In genomic region chr15:78840241-78840640, GRCm38 (mm10) we compare ENCODE assay signal across 10 mouse cellular contexts. TPM values are rescaled to one million over a fixed set of nuclear protein-coding genes. Genes with fewer than 3 reads are reported as not detected.
DNase-seq lines count a peak whose midpoint lies in the region; ATAC-seq and TF ChIP-seq lines count a peak whose summit lies in the region.
"Had no signal": no experiment of that assay in that cellular context is flagged by ENCODE, and none has a peak within 500 bp of the region (broad histone marks: within the 10 kb centered on the region; RNA-seq: fewer than 3 reads in every experiment).

No protein-coding gene starts in this region.

- TF ChIP-seq CTCF in kidney, postnatal 0 days (IDR thresholded peaks at IDR 0.05; ENCODE audit: low read depth): no peak

- no peaks in the 10 kb centered on the region for H3K36me3 ChIP-seq in hindbrain, embryonic 12.5 days
- H3K36me3 ChIP-seq in hindbrain, embryonic 11.5 days (ENCODE audit: control insufficient read depth, insufficient read depth, low read length): no peaks in the 10 kb centered on the region
- H3K36me3 ChIP-seq in embryonic facial prominence, embryonic 12.5 days: no peaks in the 10 kb centered on the region
- H3K36me3 ChIP-seq in kidney, postnatal 0 days (ENCODE audit: insufficient read depth, low read length): no peaks in the 10 kb centered on the region

- DNase-seq in hindbrain, embryonic 11.5 days (ENCODE audit: low spot score): no peak
- DNase-seq in kidney, postnatal 0 days (ENCODE audit: low spot score): no peak
- peak; percentile 79 for DNase-seq in lung, postnatal 10 days
- no peak for DNase-seq in thymus, postnatal 25 days
- no peak for DNase-seq in embryo, embryonic 11 days
- no peak for DNase-seq in Muller cell, postnatal 12 days (ENCODE audit: inconsistent ontology term)
- DNase-seq: right cerebral cortex, postnatal 25 days had no signal

- no peak for ATAC-seq in hindbrain, embryonic 12.5 days (ENCODE audit: low FRiP score)
- ATAC-seq in hindbrain, embryonic 11.5 days (ENCODE audit: low FRiP score): no peak
- ATAC-seq in embryonic facial prominence, embryonic 12.5 days (ENCODE audit: insufficient number of reproducible peaks, insufficient read depth, low FRiP score, low TSS enrichment): no peak
- ATAC-seq in kidney, postnatal 0 days (replicated peaks; ENCODE audit: low FRiP score, low read depth): no peak

- no peak overlapping the region for H3K9ac ChIP-seq in hindbrain, embryonic 12.5 days
- no peak overlapping the region for H3K9ac ChIP-seq in hindbrain, embryonic 11.5 days (ENCODE audit: low read depth, low read length)
- H3K9ac ChIP-seq in embryonic facial prominence, embryonic 12.5 days: no peak overlapping the region; the same call in 1 of the 2 replicates
- no peak overlapping the region for H3K9ac ChIP-seq in kidney, postnatal 0 days (ENCODE audit: low read depth, low read length)

- peaks cover 35% of the 10 kb centered on the region for H3K27me3 ChIP-seq in hindbrain, embryonic 12.5 days
- peaks cover 20% of the 10 kb centered on the region for H3K27me3 ChIP-seq in hindbrain, embryonic 11.5 days (ENCODE audit: control insufficient read depth, insufficient read depth, low read length)
- H3K27me3 ChIP-seq in embryonic facial prominence, embryonic 12.5 days: 0 out of 2 replicates have a peak, but pooled peaks cover 6% of the 10 kb centered on the region
- H3K27me3 ChIP-seq in kidney, postnatal 0 days (ENCODE audit: insufficient read depth, low read length): no peaks in the 10 kb centered on the region

- no peaks in the 10 kb centered on the region for H3K9me3 ChIP-seq in hindbrain, embryonic 12.5 days (replicated peaks)
- H3K9me3 ChIP-seq in hindbrain, embryonic 11.5 days (ENCODE audit: control insufficient read depth, low read length): no peaks in the 10 kb centered on the region
- no peaks in the 10 kb centered on the region for H3K9me3 ChIP-seq in embryonic facial prominence, embryonic 12.5 days
- H3K9me3 ChIP-seq in kidney, postnatal 0 days (replicated peaks; ENCODE audit: low read length): no peaks in the 10 kb centered on the region

- H3K4me3 ChIP-seq in hindbrain, embryonic 12.5 days: no peak overlapping the region
- no peak overlapping the region for H3K4me3 ChIP-seq in hindbrain, embryonic 11.5 days (ENCODE audit: low read depth, low read length)
- H3K4me3 ChIP-seq in embryonic facial prominence, embryonic 12.5 days: no peak overlapping the region
- H3K4me3 ChIP-seq in kidney, postnatal 0 days (replicated peaks; ENCODE audit: low read depth, low read length): no peak overlapping the region
- H3K4me3 ChIP-seq: megakaryocyte, embryonic 14.5 days had no signal

- H3K27ac ChIP-seq in hindbrain, embryonic 12.5 days: peak overlapping the region; percentile 7; the same call in 1 of the 2 replicates
- H3K27ac ChIP-seq in hindbrain, embryonic 11.5 days (ENCODE audit: low read depth, low read length): no peak overlapping the region
- H3K27ac ChIP-seq in embryonic facial prominence, embryonic 12.5 days: peak overlapping the region; percentile 93
- peak overlapping the region; percentile 60; the same call in 1 of the 2 replicates for H3K27ac ChIP-seq in kidney, postnatal 0 days

- WGBS in hindbrain, embryonic 12.5 days: 58% methylated on average over 3 of the region's 3 CpGs
- 43% methylated on average over 3 of the region's 3 CpGs for WGBS in hindbrain, embryonic 11.5 days
- 35% methylated on average over 3 of the region's 3 CpGs for WGBS in embryonic facial prominence, embryonic 12.5 days
- 31% methylated on average over 3 of the region's 3 CpGs for WGBS in kidney, postnatal 0 days

- peaks cover 69% of the 10 kb centered on the region for H3K4me1 ChIP-seq in hindbrain, embryonic 12.5 days
- peaks cover 20% of the 10 kb centered on the region for H3K4me1 ChIP-seq in hindbrain, embryonic 11.5 days (replicated peaks; ENCODE audit: control insufficient read depth, insufficient read depth, low read length)
- H3K4me1 ChIP-seq in embryonic facial prominence, embryonic 12.5 days: peaks cover 57% of the 10 kb centered on the region
- peaks cover 35% of the 10 kb centered on the region for H3K4me1 ChIP-seq in kidney, postnatal 0 days (replicated peaks; ENCODE audit: insufficient read depth, low read length)

- no peak overlapping the region for H3K4me2 ChIP-seq in hindbrain, embryonic 12.5 days (replicated peaks)
- no peak overlapping the region for H3K4me2 ChIP-seq in hindbrain, embryonic 11.5 days (replicated peaks; ENCODE audit: low read depth, low read length)
- no peak overlapping the region for H3K4me2 ChIP-seq in embryonic facial prominence, embryonic 12.5 days (replicated peaks)
- no peak overlapping the region for H3K4me2 ChIP-seq in kidney, postnatal 0 days (ENCODE audit: low read length)

RNA-seq across cellular contexts. Expression of gene Cdc42ep1, which starts 2.2 kb away (rescaled TPM):
- 15.1 and 15.6 TPM in 2 replicates for polyA plus RNA-seq in hindbrain, embryonic 12.5 days (2016; fragmentation: Nextera tagmentation; extraction: Ambion mirVana)
- 7.8 and 9.1 TPM in 2 replicates for polyA plus RNA-seq in hindbrain, embryonic 11.5 days (2014; fragmentation: Nextera tagmentation; extraction: Ambion mirVana)
- polyA plus RNA-seq in embryonic facial prominence, embryonic 12.5 days (2016; fragmentation: Nextera tagmentation; extraction: Ambion mirVana): 25.6 and 25.7 TPM in 2 replicates
- 51.4 and 57.1 TPM in 2 replicates for polyA plus RNA-seq in kidney, postnatal 0 days (2015; fragmentation: Nextera tagmentation; extraction: Ambion mirVana)

RNA-seq across cellular contexts. Expression of gene Lgals2, which starts 15.1 kb away (rescaled TPM):
- polyA plus RNA-seq in hindbrain, embryonic 12.5 days (2016; fragmentation: Nextera tagmentation; extraction: Ambion mirVana): not detected in 2 replicates
- polyA plus RNA-seq in hindbrain, embryonic 11.5 days (2014; fragmentation: Nextera tagmentation; extraction: Ambion mirVana): not detected in 2 replicates
- not detected in 2 replicates for polyA plus RNA-seq in embryonic facial prominence, embryonic 12.5 days (2016; fragmentation: Nextera tagmentation; extraction: Ambion mirVana)
- polyA plus RNA-seq in kidney, postnatal 0 days (2015; fragmentation: Nextera tagmentation; extraction: Ambion mirVana): 0.91 and 1.2 TPM in 2 replicates

RNA-seq across cellular contexts. Expression of gene Gga1, which starts 36.7 kb away (rescaled TPM):
- 54.3 and 58.7 TPM in 2 replicates for polyA plus RNA-seq in hindbrain, embryonic 12.5 days (2016; fragmentation: Nextera tagmentation; extraction: Ambion mirVana)
- 26.3 and 26.4 TPM in 2 replicates for polyA plus RNA-seq in hindbrain, embryonic 11.5 days (2014; fragmentation: Nextera tagmentation; extraction: Ambion mirVana)
- polyA plus RNA-seq in embryonic facial prominence, embryonic 12.5 days (2016; fragmentation: Nextera tagmentation; extraction: Ambion mirVana): 50.0 and 51.1 TPM in 2 replicates
- polyA plus RNA-seq in kidney, postnatal 0 days (2015; fragmentation: Nextera tagmentation; extraction: Ambion mirVana): 41.5 and 42.8 TPM in 2 replicates

RNA-seq across cellular contexts. Expression of gene Card10, which starts 37.4 kb away (rescaled TPM):
- polyA plus RNA-seq in hindbrain, embryonic 12.5 days (2016; fragmentation: Nextera tagmentation; extraction: Ambion mirVana): 2.7 and 2.9 TPM in 2 replicates
- 1.8 and 2.4 TPM in 2 replicates for polyA plus RNA-seq in hindbrain, embryonic 11.5 days (2014; fragmentation: Nextera tagmentation; extraction: Ambion mirVana)
- 3.6 TPM in 2 replicates for polyA plus RNA-seq in embryonic facial prominence, embryonic 12.5 days (2016; fragmentation: Nextera tagmentation; extraction: Ambion mirVana)
- polyA plus RNA-seq in kidney, postnatal 0 days (2015; fragmentation: Nextera tagmentation; extraction: Ambion mirVana): 8.2 and 9.2 TPM in 2 replicates

RNA-seq across cellular contexts. Expression of gene Gm49510, which starts 59.2 kb away (rescaled TPM):
- polyA plus RNA-seq in hindbrain, embryonic 12.5 days (2016; fragmentation: Nextera tagmentation; extraction: Ambion mirVana): 0.22 and 0.61 TPM in 2 replicates
- polyA plus RNA-seq in hindbrain, embryonic 11.5 days (2014; fragmentation: Nextera tagmentation; extraction: Ambion mirVana): 0.13 and 0.42 TPM in 2 replicates
- polyA plus RNA-seq in embryonic facial prominence, embryonic 12.5 days (2016; fragmentation: Nextera tagmentation; extraction: Ambion mirVana): 0.29 and 1.4 TPM in 2 replicates
- polyA plus RNA-seq in kidney, postnatal 0 days (2015; fragmentation: Nextera tagmentation; extraction: Ambion mirVana): 0.30 TPM in 1 of 2 replicates, not detected in the other
